Mouse (Mus musculus) MEL (cell line): Measurements from ENCODE around the gene Fcamr.

Source experiments
- CTCF ChIP-seq, 3 experiments: IDR thresholded peaks in 2 of 3; conservative IDR thresholded peaks in 1 of 3; 2 replicates each; pipeline ENCODE4 v1.5.1; 2011 to 2012; ENCODE audit warnings: low read length in 3 of 3, low read depth in 2 of 3, mild to moderate bottlenecking in 2 of 3, improper control_type of control experiment in 1 of 3, inconsistent platforms in 1 of 3, mixed read lengths in 1 of 3, moderate library complexity in 1 of 3; ENCODE audit not compliant: control insufficient read depth in 1 of 3, insufficient read depth in 1 of 3, poor library complexity in 1 of 3, severe bottlenecking in 1 of 3
- TAL1 ChIP-seq: IDR thresholded peaks from 2 replicates; pipeline ENCODE4 v1.6.1; 2012; ENCODE audit warnings: mild to moderate bottlenecking, inconsistent platforms, low read length, moderate library complexity, mixed read lengths
- TCF12 ChIP-seq: IDR thresholded peaks from 2 replicates; pipeline ENCODE4 v1.6.1; 2014; ENCODE audit warnings: low read depth, mild to moderate bottlenecking, inconsistent platforms, low read length, improper control_type of control experiment, moderate library complexity
- ZC3H11A ChIP-seq: IDR thresholded peaks from 2 replicates; pipeline ENCODE4 v1.6.1; 2012; ENCODE audit warnings: low read depth, mild to moderate bottlenecking, inconsistent platforms, low read length, improper control_type of control experiment

DNA sequence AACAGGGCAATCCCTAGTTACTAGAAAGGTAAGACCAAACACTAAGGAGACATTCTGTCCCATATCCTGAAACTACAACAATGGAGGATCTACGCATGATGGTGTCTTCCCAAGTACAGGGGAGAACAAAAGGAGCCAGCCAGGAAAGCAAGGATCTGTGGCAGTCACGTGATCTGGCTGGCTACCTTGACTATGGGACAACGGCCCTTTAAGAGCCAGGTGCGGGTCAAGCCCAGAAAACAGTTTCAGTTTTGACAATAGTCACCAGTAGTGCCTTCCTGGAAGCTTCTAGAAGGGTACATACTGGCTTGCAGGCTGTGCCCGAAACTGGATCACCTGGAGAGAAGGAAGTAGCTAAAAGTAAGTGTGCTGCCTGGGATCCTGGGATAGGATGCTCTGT lies 25.7 kb downstream of the Fcamr start, which contains the start of gene Pigr:
- no peak for TF ChIP-seq ZC3H11A
- no peak for TF ChIP-seq CTCF (IDR thresholded peaks at IDR 0.05 in 2 of 3, conservative IDR thresholded peaks at IDR 0.05 in 1 of 3; ENCODE audit: control insufficient read depth in 1 of 3, insufficient read depth in 1 of 3, low read depth in 2 of 3, low read length in 3 of 3, poor library complexity in 1 of 3, severe bottlenecking in 1 of 3)
- TF ChIP-seq TCF12 = no peak
- no peak for TF ChIP-seq TAL1
